Mouse (Mus musculus) liver, embryonic 13.5 days (tissue): ENCODE results near the gene Sipa1l3. TPM values are rescaled to one million over a fixed set of nuclear protein-coding genes. Genes with fewer than 3 reads are reported as not detected.

Experiments
- ATAC-seq: fragments of 200-750 bp; cut with Nextera tagmentation; 2 replicates; pipeline ENCODE4 v1.8.0; 2017; ENCODE audit warnings: low read depth, mild to moderate bottlenecking, moderate number of reproducible peaks, moderate library complexity
- DNase-seq: peaks from one replicate; pipeline ENCODE4 v3.0.0; 2022
- H3K27ac ChIP-seq: fragments of 300-500 bp; sonication (generic); 2 replicates; pipeline ENCODE4 v1.5.1; 2015; ENCODE audit warnings: moderate library complexity, mild to moderate bottlenecking, inconsistent platforms
- H3K27me3 ChIP-seq: fragments of 300-500 bp; sonication (generic); 2 replicates; pipeline ENCODE4 v1.6.1; 2015; ENCODE audit warnings: mild to moderate bottlenecking, inconsistent platforms
- H3K36me3 ChIP-seq: fragments of 300-500 bp; sonication (generic); 2 replicates; pipeline ENCODE4 v1.6.1; 2015; ENCODE audit warnings: mild to moderate bottlenecking, inconsistent platforms
- H3K4me1 ChIP-seq: fragments of 300-500 bp; sonication (generic); replicated peaks from 2 replicates; pipeline ENCODE4 v1.6.1; 2015; ENCODE audit warnings: inconsistent platforms
- H3K4me2 ChIP-seq: fragments of 300-500 bp; sonication (generic); 2 replicates; pipeline ENCODE4 v1.6.1; 2015; ENCODE audit warnings: inconsistent platforms, mild to moderate bottlenecking, moderate library complexity
- H3K4me3 ChIP-seq: fragments of 300-500 bp; sonication (generic); replicated peaks from 2 replicates; pipeline ENCODE4 v1.5.1; 2015; ENCODE audit warnings: mild to moderate bottlenecking, inconsistent platforms
- H3K9ac ChIP-seq: fragments of 300-500 bp; sonication (generic); 2 replicates; pipeline ENCODE4 v1.6.1; 2015; ENCODE audit warnings: mild to moderate bottlenecking, inconsistent platforms
- H3K9me3 ChIP-seq: fragments of 300-500 bp; sonication (generic); replicated peaks from 2 replicates; pipeline ENCODE4 v1.6.1; 2016; ENCODE audit warnings: inconsistent platforms
- WGBS: fragments of 180-500 bp; shearing (Covaris S2); methylation state at CpG from one replicate; pipeline ENCODE4 v1.1.7; 2015; ENCODE audit not compliant: insufficient replicate concordance; 5-methylcytosine and 5-hydroxymethylcytosine counted together
- polyA plus RNA-seq: library from polyadenylated mRNA; unstranded; fragments of >200 nt; fragmentation: Nextera tagmentation; extraction: Ambion mirVana; gene quantifications from 2 replicates; pipeline ENCODE4 v1.2.1, GENCODE M21; 2015

Gene Sipa1l3
- polyA plus RNA-seq, 1 experiment from 2014 or later: 2.6 TPM

GRCm38 (mm10) chr7:29391112-29391760, 127.2 kb downstream of the Sipa1l3 start:
- no peak overlapping the region for H3K4me2 ChIP-seq
- no peak overlapping the region for H3K9ac ChIP-seq
- no peak overlapping the region for H3K4me3 ChIP-seq
- no peaks in the 10 kb centered on the region for H3K9me3 ChIP-seq
- ATAC-seq: no peak
- no peak overlapping the region for H3K27ac ChIP-seq
- peaks cover 16% of the 10 kb centered on the region for H3K36me3 ChIP-seq
- WGBS: 84% methylated on average over 15 of the region's 15 CpGs
- H3K4me1 ChIP-seq: peaks cover 31% of the 10 kb centered on the region
- DNase-seq: no peak
- H3K27me3 ChIP-seq: no peaks in the 10 kb centered on the region

DNA sequence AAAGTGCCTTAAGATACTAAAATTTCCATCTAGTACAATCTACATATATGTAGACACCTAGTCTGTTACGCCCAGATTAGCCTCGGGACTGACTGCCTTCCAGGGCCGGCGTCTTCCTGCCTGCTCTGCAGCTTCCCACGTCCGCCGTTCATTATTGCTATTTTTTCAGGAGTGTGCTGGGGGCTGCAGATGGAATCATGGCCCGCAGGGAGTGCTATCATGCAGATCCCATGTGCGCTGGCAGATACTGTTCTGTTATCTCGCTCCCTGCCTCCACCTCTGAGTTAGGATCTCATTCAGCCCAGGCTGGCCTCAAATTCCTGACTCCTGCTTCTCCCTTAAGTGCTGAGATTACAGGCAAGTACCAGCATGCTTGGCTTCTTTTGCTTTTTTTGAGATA, 128.2 kb downstream of the Sipa1l3 start:
- DNase-seq (no peak), ATAC-seq (no peak)
- H3K27me3 ChIP-seq: no peaks in the 10 kb centered on the region
- peaks cover 31% of the 10 kb centered on the region for H3K4me1 ChIP-seq
- no peak overlapping the region for H3K27ac ChIP-seq
- no peaks in the 10 kb centered on the region for H3K9me3 ChIP-seq
- no peak overlapping the region for H3K4me3 ChIP-seq
- peaks cover 22% of the 10 kb centered on the region for H3K36me3 ChIP-seq
- 48% methylated on average over 10 of the region's 10 CpGs for WGBS
- no peak overlapping the region for H3K4me2 ChIP-seq
- H3K9ac ChIP-seq: no peak overlapping the region

DNA sequence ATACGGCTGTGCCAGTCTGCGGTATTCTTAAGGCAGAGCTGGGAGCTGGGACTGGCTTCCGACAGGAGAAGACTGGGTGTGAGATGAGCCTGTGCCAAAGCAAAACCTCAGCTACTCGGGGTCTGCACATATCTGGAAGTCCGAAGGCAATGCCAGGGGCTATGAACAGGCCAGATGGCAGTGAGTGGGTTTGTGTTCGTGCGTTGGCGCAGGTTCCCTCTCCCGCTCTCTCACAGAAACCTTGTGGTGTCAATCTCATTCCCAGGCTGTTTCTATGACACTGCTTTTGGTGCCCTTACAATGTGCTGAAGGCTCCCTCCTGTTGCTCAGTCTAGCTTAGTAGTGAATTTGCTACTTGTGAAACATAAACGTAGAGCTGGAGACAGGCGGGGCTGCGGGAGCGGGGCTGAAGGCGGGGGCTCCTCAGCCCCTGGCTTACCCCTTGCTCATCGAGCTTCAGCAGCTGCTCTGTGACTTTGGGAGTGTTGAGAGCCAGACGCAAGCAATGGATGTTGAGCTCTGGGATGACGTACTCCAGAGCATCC, 130.8 kb downstream of the Sipa1l3 start:
- Histone ChIP-seq H3K9ac (no peak overlapping the region), H3K27me3 (no peaks in the 10 kb centered on the region), H3K4me3 (no peak overlapping the region), H3K27ac (no peak overlapping the region), H3K4me2 (no peak overlapping the region), H3K4me1 (peaks cover 19% of the 10 kb centered on the region), H3K36me3 (peaks cover 29% of the 10 kb centered on the region), H3K9me3 (no peaks in the 10 kb centered on the region)
- DNase-seq: no peak
- ATAC-seq: no peak
- 84% methylated on average over 17 of the region's 17 CpGs for WGBS

- H3K4me3 ChIP-seq: no peak overlapping the region
- H3K27ac ChIP-seq: no peak overlapping the region
- H3K4me1 ChIP-seq: peaks cover 10% of the 10 kb centered on the region; the same call in 1 of the 2 replicates
- WGBS: 87% methylated on average over 13 of the region's 13 CpGs
- no peak overlapping the region for H3K4me2 ChIP-seq
- no peaks in the 10 kb centered on the region for H3K9me3 ChIP-seq
- H3K9ac ChIP-seq: no peak overlapping the region
- DNase-seq (no peak), ATAC-seq (no peak)
- peaks cover 34% of the 10 kb centered on the region for H3K36me3 ChIP-seq
- H3K27me3 ChIP-seq: no peaks in the 10 kb centered on the region
Observed at GRCm38 (mm10) chr7:29386349-29386748, 132.1 kb downstream of the Sipa1l3 start.

DNA sequence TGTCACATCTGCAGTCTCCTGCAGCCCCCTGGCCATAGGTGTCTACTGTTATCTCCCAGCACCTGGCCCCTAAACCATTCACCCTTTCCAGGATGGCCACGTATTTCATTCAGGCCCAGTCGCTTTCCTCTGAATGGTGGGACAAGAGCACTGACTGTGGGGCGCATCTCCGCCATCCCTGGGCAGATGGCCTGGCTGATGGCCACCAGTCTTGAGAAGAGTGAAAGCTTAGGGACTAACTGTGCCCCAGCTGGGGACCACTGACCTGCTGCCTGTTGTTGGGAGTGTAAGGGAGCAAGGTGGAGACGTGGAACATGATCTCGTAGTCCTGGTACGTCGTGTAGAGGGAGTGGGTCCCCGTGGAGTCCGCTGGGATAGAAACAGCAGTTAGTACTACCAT, 132.7 kb downstream of the Sipa1l3 start:
- Histone ChIP-seq H3K27ac (no peak overlapping the region), H3K27me3 (no peaks in the 10 kb centered on the region), H3K9me3 (no peaks in the 10 kb centered on the region), H3K4me3 (no peak overlapping the region), H3K4me1 (peaks cover 10% of the 10 kb centered on the region; the same call in 1 of the 2 replicates), H3K36me3 (peaks cover 34% of the 10 kb centered on the region), H3K9ac (no peak overlapping the region), H3K4me2 (no peak overlapping the region)
- 78% methylated on average over 10 of the region's 10 CpGs for WGBS
- DNase-seq (no peak), ATAC-seq (no peak)

DNA sequence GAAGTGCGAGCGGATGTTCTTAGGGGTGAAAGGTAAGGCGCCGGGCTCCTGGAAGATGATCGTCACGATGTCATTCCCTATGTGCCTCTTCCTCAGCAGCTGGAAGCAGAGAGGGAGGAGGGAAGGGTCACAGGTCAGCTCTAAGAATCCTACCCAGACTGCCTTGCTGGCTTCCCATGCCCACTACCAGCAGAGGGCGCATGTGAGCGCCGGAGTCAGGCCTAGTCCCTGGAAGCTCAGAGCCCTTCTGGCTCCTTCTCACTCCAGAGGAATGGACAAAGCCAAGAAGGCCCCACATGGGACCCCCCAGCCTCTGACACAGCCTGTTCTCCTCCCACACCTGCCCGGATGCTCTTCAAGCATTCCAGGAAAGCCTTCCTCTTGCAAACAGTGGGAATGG, 135.2 kb downstream of the Sipa1l3 start:
- Histone ChIP-seq H3K27ac (no peak overlapping the region), H3K36me3 (peaks cover 34% of the 10 kb centered on the region), H3K9me3 (no peaks in the 10 kb centered on the region), H3K4me1 (no peaks in the 10 kb centered on the region), H3K27me3 (no peaks in the 10 kb centered on the region), H3K4me3 (no peak overlapping the region), H3K4me2 (no peak overlapping the region), H3K9ac (no peak overlapping the region)
- 0 out of 2 replicates have a peak, but pooled peaks have one; percentile 10 for ATAC-seq
- DNase-seq: peak; percentile 58
- WGBS: 35% methylated on average over 10 of the region's 10 CpGs

- Histone ChIP-seq H3K4me3 (no peak overlapping the region), H3K4me1 (no peaks in the 10 kb centered on the region), H3K36me3 (peaks cover 38% of the 10 kb centered on the region), H3K9ac (no peak overlapping the region), H3K9me3 (no peaks in the 10 kb centered on the region), H3K4me2 (no peak overlapping the region), H3K27ac (no peak overlapping the region), H3K27me3 (no peaks in the 10 kb centered on the region)
- 89% methylated on average over 7 of the region's 7 CpGs for WGBS
- ATAC-seq: no peak
- no peak for DNase-seq
Observed at GRCm38 (mm10) chr7:29381466-29382040, 136.9 kb downstream of the Sipa1l3 start.

DNA sequence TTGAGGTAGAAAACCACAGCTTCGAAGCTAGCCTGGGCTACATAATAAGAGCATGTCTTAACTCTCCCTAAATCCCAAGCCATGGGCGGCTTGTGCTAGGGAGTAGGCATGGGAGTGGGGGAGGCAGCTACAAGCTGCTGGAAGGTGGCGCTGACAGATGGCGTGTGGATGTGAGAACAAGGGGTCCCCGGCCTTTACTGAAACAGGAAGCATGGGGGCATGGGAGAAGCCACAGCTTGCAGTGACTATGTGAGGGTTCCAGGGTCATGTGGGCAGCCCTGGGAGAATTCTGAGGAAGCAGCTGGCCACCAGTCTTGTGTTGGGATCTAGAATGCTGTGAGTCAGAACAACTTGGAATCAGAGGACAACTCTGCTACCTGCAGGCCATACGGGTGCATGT, 144.4 kb downstream of the Sipa1l3 start:
- no peaks in the 10 kb centered on the region for H3K4me1 ChIP-seq
- DNase-seq (no peak), ATAC-seq (no peak)
- WGBS: 74% methylated on average over 6 of the region's 6 CpGs
- H3K36me3 ChIP-seq: peaks cover 39% of the 10 kb centered on the region
- H3K9ac ChIP-seq: no peak overlapping the region
- no peaks in the 10 kb centered on the region for H3K9me3 ChIP-seq
- no peaks in the 10 kb centered on the region for H3K27me3 ChIP-seq
- no peak overlapping the region for H3K4me3 ChIP-seq
- no peak overlapping the region for H3K27ac ChIP-seq
- no peak overlapping the region for H3K4me2 ChIP-seq

GRCm38 (mm10) chr7:29372123-29372522, 146.3 kb downstream of the Sipa1l3 start:
- WGBS: 57% methylated on average over 5 of the region's 5 CpGs
- Histone ChIP-seq H3K4me3 (no peak overlapping the region), H3K9ac (no peak overlapping the region), H3K4me1 (no peaks in the 10 kb centered on the region), H3K9me3 (no peaks in the 10 kb centered on the region), H3K4me2 (no peak overlapping the region), H3K36me3 (peaks cover 31% of the 10 kb centered on the region), H3K27ac (no peak overlapping the region), H3K27me3 (no peaks in the 10 kb centered on the region)
- DNase-seq (no peak), ATAC-seq (peak; percentile 34; the same call in 1 of the 2 replicates)

DNA sequence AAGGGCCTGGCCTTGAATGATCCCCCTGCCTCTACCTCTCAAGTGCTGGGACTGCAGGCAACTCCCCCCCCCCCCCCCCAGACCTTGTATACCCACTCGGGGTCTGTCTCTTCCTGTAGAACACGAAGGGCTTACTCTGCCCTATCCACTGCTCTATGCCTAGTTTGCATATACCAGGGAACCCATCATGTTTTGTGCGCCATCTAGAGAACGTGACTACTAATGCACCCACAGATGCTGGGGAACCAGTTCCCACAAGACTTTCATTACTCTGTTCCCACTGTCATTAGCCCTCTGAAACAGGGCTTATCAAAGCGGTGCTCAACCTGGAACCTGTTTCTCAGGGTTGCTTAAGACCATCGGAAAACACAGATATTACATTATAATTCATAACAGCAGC, 148.4 kb downstream of the Sipa1l3 start:
- no peak overlapping the region for H3K27ac ChIP-seq
- 59% methylated on average over 6 of the region's 6 CpGs for WGBS
- H3K9ac ChIP-seq: no peak overlapping the region
- H3K4me2 ChIP-seq: no peak overlapping the region
- no peaks in the 10 kb centered on the region for H3K4me1 ChIP-seq
- H3K27me3 ChIP-seq: no peaks in the 10 kb centered on the region
- DNase-seq: no peak
- no peak for ATAC-seq
- H3K36me3 ChIP-seq: peaks cover 31% of the 10 kb centered on the region
- H3K4me3 ChIP-seq: no peak overlapping the region
- H3K9me3 ChIP-seq: no peaks in the 10 kb centered on the region

- Histone ChIP-seq H3K4me2 (no peak overlapping the region), H3K27me3 (no peaks in the 10 kb centered on the region), H3K27ac (no peak overlapping the region), H3K9ac (no peak overlapping the region), H3K4me1 (no peaks in the 10 kb centered on the region), H3K4me3 (no peak overlapping the region), H3K9me3 (no peaks in the 10 kb centered on the region), H3K36me3 (peaks cover 29% of the 10 kb centered on the region)
- DNase-seq (no peak), ATAC-seq (no peak)
- WGBS: 43% methylated on average over 5 of the region's 5 CpGs
Observed at GRCm38 (mm10) chr7:29368004-29368320, 150.5 kb downstream of the Sipa1l3 start.
